Mouse (Mus musculus) spleen, postnatal 36 days (tissue): ENCODE measurements around the gene Auh.

ENCODE experiments used
- DNase-seq, 2 experiments: peaks; one replicate each; pipeline ENCODE4 v3.0.0; 2022; ENCODE audit warnings: low spot score in 2 of 2, mixed read lengths in 1 of 2

Auh gene

DNA sequence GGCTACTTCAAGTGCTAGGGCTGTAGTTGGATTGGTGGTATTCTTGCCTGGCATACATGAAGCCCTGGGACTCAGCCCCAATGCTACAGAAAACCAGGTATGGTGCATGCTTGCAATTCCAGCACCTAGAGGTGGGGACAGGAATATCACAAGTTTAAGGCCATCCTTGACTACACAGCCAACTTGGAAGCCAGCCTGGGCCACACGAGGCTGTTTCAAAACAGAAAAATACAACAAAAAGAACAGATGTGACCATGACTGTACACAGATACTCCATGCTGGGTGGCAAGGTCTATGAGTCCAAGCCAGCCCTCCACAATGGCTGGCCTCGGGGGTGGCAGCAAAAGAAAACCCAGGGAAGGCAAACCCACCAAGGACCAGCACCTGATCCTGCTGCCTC lies 95.7 kb downstream of the Auh start:
- DNase-seq, result no peak

GRCm38 (mm10) chr13:52833220-52833619 lies 96.3 kb downstream of the Auh start:
- DNase-seq, result no peak

GRCm38 (mm10) chr13:52832481-52833170 lies 96.9 kb downstream of the Auh start:
- no peak for DNase-seq

- DNase-seq, result peak; percentile 48 to 66
Observed at GRCm38 (mm10) chr13:52831037-52831757, 98.3 kb downstream of the Auh start.

- DNase-seq, result peak; percentile 24 to 61
Observed at GRCm38 (mm10) chr13:52828946-52829523, 100.4 kb downstream of the Auh start.

- DNase-seq, result peak in 1 of 2 experiments; percentile 22
Observed at GRCm38 (mm10) chr13:52828217-52828616, 101.3 kb downstream of the Auh start.

DNA sequence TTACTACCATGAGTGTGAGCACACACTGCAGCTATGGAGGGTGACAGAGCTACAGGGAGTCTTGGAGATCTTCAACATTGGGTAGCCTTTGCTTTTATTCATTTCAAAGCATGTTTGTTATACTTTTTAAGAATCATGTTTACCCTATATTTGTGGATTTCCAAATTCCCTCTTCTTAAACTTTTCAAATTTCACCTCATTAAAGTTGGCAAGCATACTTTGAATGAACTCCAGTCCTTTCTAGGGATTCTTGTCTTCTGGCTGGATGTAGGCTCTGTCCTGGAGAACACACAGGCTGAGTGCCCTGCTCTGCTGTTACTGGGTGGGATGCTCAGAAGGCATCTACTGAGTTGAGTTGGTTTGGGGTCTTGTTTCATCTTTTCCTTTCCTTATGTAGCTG lies 102.8 kb downstream of the Auh start:
- DNase-seq, result no peak

DNA sequence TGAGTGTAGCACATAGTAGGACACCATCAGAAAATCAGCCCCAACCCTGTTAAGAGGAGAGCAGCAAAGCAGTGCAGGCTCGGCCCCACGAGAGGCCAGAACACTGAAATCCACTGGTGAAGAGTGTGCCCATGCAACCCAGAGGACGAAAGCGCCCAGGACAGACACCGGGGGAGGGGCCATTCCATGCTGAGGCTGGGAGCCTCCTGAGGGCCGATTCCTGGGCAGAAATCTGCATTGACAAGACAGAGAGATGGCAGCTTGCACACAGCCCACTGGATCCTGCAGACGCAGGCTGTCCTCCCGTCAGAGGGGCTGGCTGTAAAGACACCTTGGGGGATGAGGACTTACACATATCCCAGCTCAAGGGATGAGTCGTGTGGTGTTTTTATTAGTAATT lies 104.7 kb downstream of the Auh start:
- no peak for DNase-seq

- no peak for DNase-seq
Observed at GRCm38 (mm10) chr13:52822165-52823149, 107.0 kb downstream of the Auh start.

DNA sequence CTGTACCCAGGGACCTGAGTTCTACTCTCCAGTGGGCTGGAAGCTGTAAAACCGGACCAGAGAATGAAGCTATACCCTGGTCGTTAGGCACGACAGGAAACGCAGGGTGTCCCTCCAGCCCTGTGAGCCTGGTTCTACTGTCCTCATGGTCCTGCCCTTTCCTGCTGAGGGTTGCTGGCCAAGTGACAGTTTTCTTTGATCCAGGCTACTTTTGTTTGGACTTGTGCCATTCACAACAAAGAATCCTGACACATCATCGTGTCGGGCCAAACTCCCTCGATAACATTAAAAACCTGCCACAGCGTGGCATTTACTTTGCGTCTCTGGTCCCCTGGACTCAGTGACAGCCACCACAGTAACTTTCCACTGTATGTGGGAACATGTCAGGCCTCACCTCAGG lies 107.9 kb downstream of the Auh start:
- no peak for DNase-seq

DNA sequence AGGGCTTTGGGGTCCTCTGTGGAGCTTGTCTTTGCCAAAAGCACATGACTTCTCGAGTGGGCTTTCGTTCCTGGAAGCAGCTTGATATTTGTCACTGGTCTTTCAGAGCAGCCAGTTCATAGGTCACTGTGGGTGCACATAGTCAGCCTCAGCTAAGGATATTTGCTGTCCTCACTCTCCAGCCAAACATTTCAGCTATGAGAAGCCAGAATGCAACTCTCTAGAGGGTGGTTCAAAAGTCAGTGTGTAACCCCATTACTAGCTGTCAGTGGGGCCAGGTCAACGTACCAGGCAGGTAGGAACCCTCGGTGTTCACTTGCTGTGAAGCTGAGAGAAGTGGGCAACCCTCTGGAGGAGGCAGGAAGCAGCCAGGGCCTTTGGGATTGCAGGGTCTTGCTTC lies 109.6 kb downstream of the Auh start:
- DNase-seq, result no peak

DNA sequence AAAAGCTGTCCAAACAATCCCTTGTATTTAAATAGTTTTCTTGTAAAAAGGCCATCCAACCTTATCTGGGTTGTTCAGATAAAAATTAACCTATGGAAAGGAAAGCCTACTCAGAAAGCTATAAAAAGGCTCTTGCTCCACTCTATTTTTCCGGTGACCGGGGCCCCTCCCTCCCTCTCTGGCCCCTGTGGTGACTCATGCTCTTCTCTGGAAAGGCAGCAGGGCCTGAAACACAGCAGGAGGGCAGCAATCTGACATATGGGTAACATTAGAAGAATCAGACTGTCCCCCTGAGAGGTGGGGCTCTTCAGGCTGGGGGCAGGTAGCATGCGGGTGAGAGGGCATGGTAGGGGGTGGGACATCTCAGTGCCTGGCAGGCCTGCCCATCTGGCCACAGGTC lies 110.7 kb downstream of the Auh start:
- no peak for DNase-seq

- no peak for DNase-seq
Observed at GRCm38 (mm10) chr13:52817991-52818491, 111.4 kb downstream of the Auh start.

GRCm38 (mm10) chr13:52813750-52814149 lies 115.7 kb downstream of the Auh start:
- no peak for DNase-seq

DNA sequence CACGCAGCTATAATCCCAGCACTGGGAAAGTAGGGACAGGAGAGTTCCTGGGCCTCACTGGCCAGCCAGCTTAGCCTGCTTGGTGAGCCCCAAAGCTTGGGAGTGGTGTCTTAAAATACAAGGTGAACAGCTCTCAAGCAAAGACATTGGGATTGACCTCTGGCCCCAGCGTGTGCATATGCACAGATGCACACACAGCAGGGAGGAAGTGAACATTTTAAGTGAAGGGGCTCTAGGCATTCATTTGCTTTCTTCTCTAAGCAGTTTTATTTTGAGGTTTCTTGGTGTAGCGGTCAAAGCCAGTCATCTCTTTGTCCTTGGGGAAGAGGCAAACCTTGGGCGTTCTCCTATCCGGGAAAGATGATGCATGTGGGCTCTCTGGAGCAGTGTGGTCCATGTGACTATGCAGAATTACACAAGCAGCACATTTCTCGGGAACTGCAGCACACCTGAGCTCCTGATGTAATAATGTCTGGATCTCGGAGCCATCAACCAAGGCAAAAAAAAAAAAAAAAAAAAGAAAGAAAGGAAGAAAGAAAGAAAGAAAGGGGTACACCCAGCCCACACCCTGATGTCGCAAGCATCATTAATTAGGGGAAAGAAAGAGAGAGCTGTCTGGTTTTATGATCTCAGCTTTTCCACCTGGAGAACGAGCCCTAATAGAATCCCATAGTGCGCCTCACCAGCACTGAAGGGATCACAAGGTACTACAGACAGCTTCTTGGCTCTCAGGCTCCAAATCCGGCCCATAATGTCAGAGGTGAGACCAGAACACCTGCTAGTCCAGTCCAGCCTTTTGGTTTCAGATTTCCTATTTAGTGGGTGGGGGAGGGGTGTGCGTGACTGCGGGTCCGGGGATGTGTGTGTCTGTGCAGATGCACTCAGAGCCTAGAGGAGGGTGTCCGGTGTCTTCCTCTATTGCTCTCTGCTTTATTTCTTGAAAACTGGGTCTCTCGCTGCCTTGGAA lies 116.6 kb downstream of the Auh start:
- DNase-seq, result no peak

GRCm38 (mm10) chr13:52807722-52808121 lies 121.8 kb downstream of the Auh start:
- DNase-seq, result no peak

- no peak for DNase-seq
Observed at GRCm38 (mm10) chr13:52806029-52806428, 123.5 kb downstream of the Auh start.

- DNase-seq, result no peak
Observed at GRCm38 (mm10) chr13:52805581-52805980, 123.9 kb downstream of the Auh start.

- no peak for DNase-seq
Observed at GRCm38 (mm10) chr13:52802482-52802881, 127.0 kb downstream of the Auh start.

GRCm38 (mm10) chr13:52800687-52801341 lies 128.7 kb downstream of the Auh start:
- DNase-seq, result peak in 1 of 2 experiments; percentile 17
